Mouse (Mus musculus): ENCODE measurements at regions not wholly inside any gene's neighbourhood (a gene's known extent, or its start where the extent isn't known, plus 50 kb on each side); places are given as distances from the start of the nearest gene placed in this dataset.

DNA sequence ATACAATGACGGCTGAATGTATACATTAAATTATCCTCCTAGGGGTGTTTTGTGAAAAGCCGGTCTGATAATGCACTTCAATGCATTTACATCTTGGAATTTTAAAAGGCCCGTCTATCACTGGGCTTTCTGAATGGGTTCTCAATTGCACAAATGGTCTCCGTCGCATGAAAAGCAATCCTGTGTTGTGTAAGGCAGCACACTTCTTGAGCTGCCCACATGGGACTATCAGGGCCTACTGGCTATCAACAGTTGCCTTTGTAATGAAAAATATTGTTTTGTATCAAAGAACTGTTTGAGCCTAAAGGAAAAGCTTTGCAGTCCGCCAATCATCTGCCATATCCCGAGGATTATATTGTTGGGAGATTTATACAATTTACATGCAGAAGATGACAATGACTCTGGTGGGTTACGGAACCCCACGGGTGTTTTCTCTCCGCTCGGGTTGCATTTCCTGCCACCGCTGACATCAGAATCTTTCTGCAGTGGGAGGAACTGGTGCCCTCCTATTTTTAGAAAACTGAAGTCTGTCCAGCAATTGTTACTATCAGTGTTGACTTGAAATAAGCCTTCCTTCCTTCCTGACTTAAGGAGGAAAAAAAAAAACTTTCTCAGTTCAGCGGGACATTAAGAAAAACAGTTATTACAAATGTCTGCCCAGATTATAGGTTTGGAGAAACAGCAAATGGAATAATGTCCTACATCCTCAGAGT is 118.7 kb downstream of the Tmem26 start:
- DNase-seq (ENCODE audit: low read depth, low spot score) = no peak

DNA sequence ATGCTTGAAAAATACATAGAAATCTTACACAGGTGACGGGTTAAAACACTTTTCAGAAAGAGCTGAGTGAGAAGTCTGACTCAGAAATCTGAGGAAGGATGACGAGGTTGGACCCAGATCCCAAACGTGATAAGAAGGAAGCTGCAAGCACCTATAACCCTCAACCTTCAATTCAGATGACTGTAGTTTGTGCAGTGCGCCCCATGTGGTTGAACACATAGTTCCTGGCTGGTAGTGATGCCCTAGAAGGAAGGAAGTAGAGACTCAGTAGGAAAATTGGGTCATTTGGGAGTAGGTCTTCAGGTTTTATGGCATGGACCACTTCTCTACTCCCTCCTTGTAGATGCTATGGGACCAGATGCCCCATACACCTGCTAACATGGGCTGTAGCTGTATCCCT is 120.6 kb downstream of the Tmem26 start:
- no peak for DNase-seq (ENCODE audit: low read depth, low spot score)

GRCm38 (mm10) chr10:68844596-68844995 is 121.2 kb downstream of the Tmem26 start:
- DNase-seq (ENCODE audit: low read depth, low spot score) = no peak

DNA sequence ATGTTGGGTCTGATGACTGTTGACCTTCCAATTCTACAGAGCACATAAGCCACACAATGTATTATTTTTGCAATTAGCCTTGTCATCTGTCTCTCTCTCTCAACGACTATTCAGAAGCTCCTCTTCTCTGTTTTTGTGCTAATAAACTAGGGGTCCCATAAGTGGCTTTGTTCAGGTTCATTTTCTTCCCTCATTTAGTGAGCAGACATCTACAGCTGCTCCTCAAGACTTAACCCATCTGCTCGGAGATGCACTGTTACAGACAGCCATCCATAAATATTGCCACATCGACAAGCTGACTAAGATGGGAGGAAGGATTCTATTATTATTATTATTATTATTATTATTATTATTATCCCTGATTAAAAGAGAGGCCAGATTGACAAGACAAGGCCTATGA is 127.7 kb downstream of the Tmem26 start:
- DNase-seq (ENCODE audit: low read depth, low spot score) = no peak

- DNase-seq (ENCODE audit: low read depth, low spot score) = no peak
These were observed 132.8 kb downstream of the Tmem26 start for GRCm38 (mm10) chr10:68855934-68856891.

- DNase-seq (ENCODE audit: low read depth, low spot score) = no peak
These were observed 141.3 kb downstream of the Tmem26 start for GRCm38 (mm10) chr10:68864606-68865378.

GRCm38 (mm10) chr10:68865776-68866175 is 142.3 kb downstream of the Tmem26 start:
- no peak for DNase-seq (ENCODE audit: low read depth, low spot score)

DNA sequence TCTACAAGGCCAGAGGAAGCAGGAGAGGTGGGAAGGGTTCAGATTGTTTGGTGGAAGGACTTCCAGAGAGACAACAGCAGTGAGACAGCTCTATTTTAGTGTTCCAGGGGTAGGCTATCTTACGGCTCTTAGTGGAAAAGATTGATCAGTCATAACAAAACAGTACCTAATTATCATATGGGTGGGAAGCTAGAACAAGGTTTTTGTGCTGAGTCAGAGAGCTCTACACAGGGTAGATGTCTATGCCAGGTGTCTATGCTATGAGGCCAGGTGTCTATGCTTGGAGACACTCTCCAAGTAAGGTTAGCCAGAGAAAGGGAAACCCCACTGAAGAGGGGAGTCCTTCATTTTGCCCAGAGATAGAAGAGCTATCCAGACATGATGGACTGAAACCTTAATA is 143.9 kb downstream of the Tmem26 start:
- DNase-seq (ENCODE audit: low read depth, low spot score) = no peak

DNA sequence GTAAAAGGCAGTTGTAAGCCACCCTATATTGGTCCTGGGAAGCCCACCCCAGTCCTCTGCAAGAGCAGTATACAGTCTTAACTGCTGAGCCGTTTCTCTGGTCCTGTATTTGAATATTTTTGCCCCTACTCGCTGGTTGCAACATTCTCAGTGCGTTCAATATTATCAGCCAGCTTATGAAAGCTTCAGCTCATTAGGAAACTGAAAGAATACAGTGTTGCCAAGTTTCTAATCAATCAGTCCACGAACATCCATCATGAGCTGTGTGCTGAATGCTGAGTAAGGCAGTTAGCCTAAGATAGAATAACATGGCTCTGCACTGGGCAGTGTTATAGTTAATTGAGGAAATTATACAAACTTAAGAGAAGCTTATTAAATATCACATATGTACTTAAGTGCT is 148.7 kb downstream of the Tmem26 start:
- DNase-seq (ENCODE audit: low read depth, low spot score) = no peak

GRCm38 (mm10) chr10:68875641-68876040 is 152.2 kb downstream of the Tmem26 start:
- DNase-seq (ENCODE audit: low read depth, low spot score) = no peak

DNA sequence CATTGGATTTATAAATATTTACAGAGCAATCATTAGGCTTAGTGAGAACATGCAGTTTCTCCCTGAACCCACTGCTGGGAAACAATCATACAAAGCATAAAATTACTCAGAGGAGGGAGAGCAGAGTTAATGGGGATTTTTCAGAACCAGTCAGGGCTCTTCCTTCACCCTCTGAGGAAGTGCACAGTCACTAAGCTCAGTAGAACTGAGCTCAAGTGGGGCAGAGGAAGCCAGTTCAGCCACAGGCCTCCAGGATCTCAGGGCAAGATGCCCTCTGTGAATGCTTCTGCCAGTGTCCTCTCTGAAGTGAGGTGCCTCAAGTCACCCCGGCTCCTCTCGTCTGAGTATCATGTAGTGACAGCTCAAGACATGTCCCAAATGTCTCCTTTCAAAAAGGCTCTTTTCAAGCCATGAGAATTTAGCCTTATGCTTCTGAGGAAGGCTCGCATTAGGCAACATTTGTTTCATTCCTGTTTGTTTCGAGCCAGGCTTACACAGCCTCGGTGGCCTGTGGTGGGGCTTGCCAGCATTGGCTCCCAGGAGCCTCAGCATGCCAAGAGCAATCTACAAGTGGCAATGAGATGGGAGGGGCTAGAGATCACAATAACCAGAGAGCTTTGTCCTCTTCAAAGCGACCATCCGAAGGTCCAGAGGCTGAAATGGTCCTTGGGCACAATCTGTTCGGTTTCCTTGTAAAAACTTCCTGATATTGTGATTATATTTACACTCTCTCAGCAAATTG is 169.8 kb downstream of the Tmem26 start:
- no peak for DNase-seq (ENCODE audit: low read depth, low spot score)

- no peak for DNase-seq (ENCODE audit: low read depth, low spot score)
These were observed 170.7 kb downstream of the Tmem26 start for GRCm38 (mm10) chr10:68894121-68894520.

- DNase-seq (ENCODE audit: low read depth, low spot score) = no peak
These were observed 174.1 kb downstream of the Tmem26 start for GRCm38 (mm10) chr10:68897524-68897923.

- DNase-seq (ENCODE audit: low read depth, low spot score) = no peak
These were observed 177.7 kb downstream of the Tmem26 start for GRCm38 (mm10) chr10:68901168-68901567.

- no peak for DNase-seq (ENCODE audit: low read depth, low spot score)
These were observed 179.2 kb downstream of the Tmem26 start for GRCm38 (mm10) chr10:68902670-68903069.

DNA sequence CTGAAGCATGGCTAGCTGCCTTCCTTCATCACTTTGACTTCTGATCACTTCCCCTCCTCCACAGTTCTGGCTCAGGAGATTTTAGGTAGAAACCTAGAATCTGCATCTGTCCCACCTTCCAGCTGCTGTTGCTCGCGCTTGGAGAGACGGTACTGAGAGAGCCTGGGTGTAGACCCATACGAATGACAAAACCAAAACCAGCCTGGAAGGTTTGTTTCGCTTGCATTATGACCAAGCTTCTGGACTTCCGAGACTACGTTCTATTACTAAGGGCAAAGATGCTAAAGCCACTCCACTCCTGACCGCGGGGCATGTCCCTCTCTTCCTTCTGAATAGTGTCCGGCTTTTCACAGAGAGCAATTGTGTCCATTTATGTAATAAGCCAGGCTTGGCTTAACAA is 180.9 kb downstream of the Tmem26 start:
- DNase-seq (ENCODE audit: low read depth, low spot score) = no peak

DNA sequence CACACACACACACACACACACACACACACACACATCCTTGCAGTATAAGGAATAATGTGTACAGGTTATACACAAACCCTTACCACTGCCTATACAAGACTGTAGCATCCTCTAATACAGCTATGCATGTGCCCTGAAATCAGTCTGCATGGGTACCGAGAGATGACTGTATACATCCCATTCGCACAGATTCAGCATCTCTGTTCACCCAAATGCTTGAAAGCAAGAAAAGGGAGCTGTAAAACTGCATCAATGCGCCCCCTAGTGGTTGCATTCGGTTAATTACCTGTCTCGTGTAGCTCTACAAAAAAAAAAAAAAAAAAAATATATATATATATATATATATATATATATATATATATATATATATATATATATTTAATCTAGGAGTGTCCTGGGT is 184.8 kb downstream of the Tmem26 start:
- peak; percentile 59 for DNase-seq (ENCODE audit: low read depth, low spot score)

- peak; percentile 34 for DNase-seq (ENCODE audit: low read depth, low spot score)
These were observed 185.6 kb downstream of the Tmem26 start for GRCm38 (mm10) chr10:68909018-68909417.

DNA sequence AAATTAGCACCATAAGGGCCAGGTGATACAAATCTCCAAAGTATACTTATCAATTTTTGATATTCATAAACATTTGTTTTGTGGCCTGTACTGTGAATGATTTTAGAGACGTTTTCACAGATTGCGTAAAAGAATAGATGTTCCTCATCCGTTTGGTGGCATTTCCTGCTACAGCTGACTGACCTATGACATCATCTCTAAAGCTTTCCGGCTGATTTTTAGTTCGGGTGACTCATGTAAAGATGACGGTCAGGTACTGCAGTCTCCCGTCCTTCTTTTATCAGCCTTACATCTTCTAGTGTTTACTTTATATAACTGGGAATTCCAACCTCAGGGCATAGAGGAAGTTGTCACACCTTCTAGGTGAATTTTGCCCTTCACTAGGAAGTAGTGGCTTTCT is 192.7 kb downstream of the Tmem26 start:
- no peak for DNase-seq (ENCODE audit: low read depth, low spot score)

- no peak for DNase-seq (ENCODE audit: low read depth, low spot score)
These were observed 212.4 kb downstream of the Tmem26 start for GRCm38 (mm10) chr10:68935843-68936242.

DNA sequence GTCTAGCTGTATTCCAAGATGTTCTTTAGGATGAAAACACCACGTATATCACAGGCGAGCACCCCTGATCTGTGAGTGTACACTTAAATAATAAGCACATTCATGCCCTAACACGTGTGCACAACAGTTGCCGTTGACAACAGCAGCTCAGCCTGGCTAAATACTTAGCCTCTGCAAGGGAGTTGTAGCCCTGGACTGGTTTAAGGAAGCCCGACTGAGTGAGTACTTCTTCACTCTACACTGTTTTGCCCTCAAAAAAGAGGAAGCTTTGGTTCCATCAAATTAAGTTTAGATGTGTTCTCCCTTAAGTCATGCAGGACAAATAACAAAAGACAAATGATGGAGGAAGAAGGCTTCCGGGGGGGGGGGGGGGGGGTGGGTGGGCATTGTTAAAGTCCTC is 208.0 kb upstream of the Rhobtb1 start:
- no peak for DNase-seq (ENCODE audit: low read depth, low spot score)
